Mouse (Mus musculus) brain, embryonic 14.5 days (tissue): ENCODE measurements around the gene Cnot1.

Experiments used
- CTCF ChIP-seq: fragments of 200-500 bp; IDR thresholded peaks from 2 replicates; pipeline ENCODE4 v1.5.1; 2012; ENCODE audit warnings: inconsistent platforms, mild to moderate bottlenecking, moderate library complexity, borderline replicate concordance; ENCODE audit not compliant: insufficient read depth, insufficient read length; ENCODE audit errors: extremely low read depth
- POLR2A ChIP-seq: fragments of 200-500 bp; IDR thresholded peaks from 2 replicates; pipeline ENCODE4 v1.6.1; 2012; ENCODE audit warnings: mild to moderate bottlenecking, inconsistent platforms, borderline replicate concordance; ENCODE audit not compliant: poor library complexity, insufficient read depth, insufficient read length, severe bottlenecking; ENCODE audit errors: extremely low read depth

GRCm38 (mm10) chr8:95690929-95691541, 116.2 kb downstream of the Cnot1 start:
- TF ChIP-seq POLR2A (no peak), CTCF (no peak)
